Mouse (Mus musculus) embryonic facial prominence, embryonic 13.5 days (tissue): Measurements from ENCODE around the gene Cd302. TPM values are rescaled to one million over a fixed set of nuclear protein-coding genes. Genes with fewer than 3 reads are reported as not detected.

Experiments
- ATAC-seq: fragments of 200-750 bp; cut with Nextera tagmentation; 2 replicates; pipeline ENCODE4 v1.8.0; 2017; ENCODE audit warnings: low read depth; ENCODE audit not compliant: insufficient number of reproducible peaks, insufficient read depth, low FRiP score, low TSS enrichment
- H3K27ac ChIP-seq: fragments of 300-500 bp; sonication (generic); 2 replicates; pipeline ENCODE4 v1.5.1; 2015; ENCODE audit warnings: moderate library complexity, mild to moderate bottlenecking, inconsistent platforms
- H3K27me3 ChIP-seq: fragments of 300-500 bp; sonication (generic); 2 replicates; pipeline ENCODE4 v1.6.1; 2015; ENCODE audit warnings: mild to moderate bottlenecking, inconsistent platforms
- H3K36me3 ChIP-seq: fragments of 300-500 bp; sonication (generic); 2 replicates; pipeline ENCODE4 v1.6.1; 2015; ENCODE audit warnings: mild to moderate bottlenecking, inconsistent platforms
- H3K4me1 ChIP-seq: fragments of 300-500 bp; sonication (generic); 2 replicates; pipeline ENCODE4 v1.6.1; 2015; ENCODE audit warnings: inconsistent platforms
- H3K4me2 ChIP-seq: fragments of 300-500 bp; sonication (generic); 2 replicates; pipeline ENCODE4 v1.6.1; 2015; ENCODE audit warnings: moderate library complexity, mild to moderate bottlenecking, inconsistent platforms
- H3K4me3 ChIP-seq: fragments of 300-500 bp; sonication (generic); 2 replicates; pipeline ENCODE4 v1.5.1; 2015; ENCODE audit warnings: mild to moderate bottlenecking, inconsistent platforms
- H3K9ac ChIP-seq: fragments of 300-500 bp; sonication (generic); 2 replicates; pipeline ENCODE4 v1.6.1; 2015; ENCODE audit warnings: mild to moderate bottlenecking, inconsistent platforms
- H3K9me3 ChIP-seq: fragments of 300-500 bp; sonication (generic); 2 replicates; pipeline ENCODE4 v1.6.1; 2016; ENCODE audit warnings: inconsistent platforms
- WGBS: fragments of 180-500 bp; shearing (Covaris S2); methylation state at CpG from one replicate; pipeline ENCODE4 v1.1.7; 2015; ENCODE audit warnings: mixed read lengths; 5-methylcytosine and 5-hydroxymethylcytosine counted together
- polyA plus RNA-seq: library from polyadenylated mRNA; unstranded; fragments of >200 nt; fragmentation: Nextera tagmentation; extraction: Ambion mirVana; gene quantifications from 2 replicates; pipeline ENCODE4 v1.2.1, GENCODE M21; 2015

Cd302 gene
- polyA plus RNA-seq, 1 experiment from 2014 or later = 55.0 TPM

DNA sequence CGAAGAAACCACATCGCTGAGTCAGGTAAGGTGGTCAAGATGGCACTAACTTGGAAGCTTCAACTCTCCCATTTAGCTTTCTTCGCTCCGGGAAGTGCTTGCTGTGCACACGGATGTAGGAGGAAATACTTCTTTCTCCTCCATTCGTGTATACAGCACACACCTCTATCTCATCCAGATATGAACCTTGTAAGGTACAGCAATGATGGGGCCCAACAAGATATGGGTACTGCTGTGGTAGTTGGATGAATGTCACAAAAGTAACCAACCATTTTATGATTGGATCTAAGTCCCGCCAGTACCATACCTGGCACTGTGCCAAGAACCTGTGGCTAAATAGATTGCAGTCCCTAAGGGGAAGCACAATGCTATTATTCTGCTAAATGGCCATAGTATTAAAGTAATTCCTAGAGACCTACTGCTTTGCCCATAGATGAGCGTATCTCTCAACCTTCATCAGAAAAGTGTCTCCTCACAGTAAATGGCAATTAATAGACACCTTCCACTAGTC, 874 bp upstream of the Cd302 start:
- ATAC-seq = no peak
- H3K36me3 ChIP-seq = no peaks in the 10 kb centered on the region
- H3K27ac ChIP-seq = no peak overlapping the region
- no peaks in the 10 kb centered on the region for H3K27me3 ChIP-seq
- H3K9me3 ChIP-seq = no peaks in the 10 kb centered on the region
- 86% methylated on average over 8 of the region's 8 CpGs for WGBS
- H3K4me3 ChIP-seq = no peak overlapping the region
- peaks cover 15% of the 10 kb centered on the region for H3K4me1 ChIP-seq
- no peak overlapping the region for H3K9ac ChIP-seq
- no peak overlapping the region for H3K4me2 ChIP-seq

DNA sequence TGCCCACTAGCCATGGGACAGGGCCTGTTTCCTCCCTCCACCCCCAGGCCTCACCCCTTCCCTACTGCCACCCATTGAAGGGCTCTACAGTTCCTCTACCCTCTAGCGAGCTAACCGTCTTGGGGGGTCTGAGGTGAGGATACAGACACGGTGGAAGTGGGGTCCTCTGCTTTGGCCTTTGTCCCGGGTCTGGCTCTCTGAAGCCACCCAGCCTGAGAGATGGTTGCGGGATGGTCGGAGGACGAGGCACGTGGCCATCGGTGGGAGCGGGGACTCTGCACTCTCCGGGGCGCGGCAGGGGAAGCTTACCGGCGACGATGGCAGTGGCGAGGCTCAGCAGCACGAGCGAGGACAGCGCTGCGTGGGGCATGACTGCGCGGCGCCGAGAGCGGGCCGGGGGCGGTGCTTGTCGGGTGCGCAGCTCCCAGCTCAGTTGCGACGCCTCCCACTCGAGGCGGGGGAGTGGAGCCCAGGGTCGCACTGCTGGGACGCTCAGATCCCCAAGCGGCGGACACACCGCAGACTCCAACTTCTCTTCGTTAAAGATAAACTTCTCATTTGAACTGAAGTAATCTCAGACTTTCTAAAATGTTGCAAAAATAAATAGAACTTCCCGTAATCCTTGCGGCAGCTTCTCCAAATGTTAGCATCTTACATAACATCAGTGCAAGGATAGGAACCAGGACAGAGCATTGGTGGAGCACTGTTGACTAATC, 379 bp downstream of the Cd302 start:
- peak overlapping the region; percentile 72 for H3K27ac ChIP-seq

DNA sequence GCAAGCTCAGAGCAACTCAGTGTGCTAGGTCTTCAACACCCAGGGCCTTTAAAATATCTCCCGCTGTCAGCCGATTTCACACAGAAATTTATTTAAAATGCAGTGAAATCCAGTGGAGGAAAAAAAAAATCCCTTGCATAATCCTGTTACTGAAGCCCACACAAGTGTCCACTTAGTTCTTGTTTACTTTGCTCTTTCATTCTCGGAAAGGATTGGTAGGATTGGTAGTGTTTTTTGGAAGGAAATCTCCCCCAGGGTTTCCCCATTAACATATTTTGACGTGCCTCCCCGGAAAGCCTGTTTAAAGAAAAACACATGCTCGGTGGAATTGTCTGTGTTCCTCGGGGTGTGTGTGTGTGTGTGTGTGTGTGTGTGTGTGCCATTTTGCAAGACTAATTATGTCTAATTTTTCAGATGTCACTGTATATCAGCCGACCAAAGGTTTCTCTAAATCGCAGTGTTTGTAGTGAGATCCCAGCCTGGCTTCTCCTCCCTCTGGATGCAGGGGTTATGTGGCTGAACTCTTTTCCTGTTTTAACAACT, 1.0 kb downstream of the Cd302 start:
- H3K27ac ChIP-seq = peak overlapping the region; percentile 72
- H3K9me3 ChIP-seq = no peaks in the 10 kb centered on the region
- peak overlapping the region; percentile 59 for H3K4me3 ChIP-seq
- ATAC-seq = no peak; the same call in 1 of the 2 replicates
- WGBS = 2% methylated on average over 9 of the region's 9 CpGs
- peak overlapping the region; percentile 77 for H3K9ac ChIP-seq
- peak overlapping the region; percentile 95 for H3K4me2 ChIP-seq
- peaks cover 15% of the 10 kb centered on the region for H3K4me1 ChIP-seq
- H3K36me3 ChIP-seq = peaks cover 1% of the 10 kb centered on the region; the same call in 1 of the 2 replicates
- no peaks in the 10 kb centered on the region for H3K27me3 ChIP-seq

More for the DNA sequence above, 379 bp downstream of the Cd302 start:
- peak; percentile 82 for ATAC-seq
- Histone ChIP-seq H3K4me1 (peaks cover 15% of the 10 kb centered on the region), H3K36me3 (no peaks in the 10 kb centered on the region), H3K4me3 (peak overlapping the region; percentile 59), H3K9ac (peak overlapping the region; percentile 77), H3K27me3 (no peaks in the 10 kb centered on the region), H3K9me3 (no peaks in the 10 kb centered on the region), H3K4me2 (peak overlapping the region; percentile 95)
- under 1% methylated on average over 42 of the region's 42 CpGs for WGBS

DNA sequence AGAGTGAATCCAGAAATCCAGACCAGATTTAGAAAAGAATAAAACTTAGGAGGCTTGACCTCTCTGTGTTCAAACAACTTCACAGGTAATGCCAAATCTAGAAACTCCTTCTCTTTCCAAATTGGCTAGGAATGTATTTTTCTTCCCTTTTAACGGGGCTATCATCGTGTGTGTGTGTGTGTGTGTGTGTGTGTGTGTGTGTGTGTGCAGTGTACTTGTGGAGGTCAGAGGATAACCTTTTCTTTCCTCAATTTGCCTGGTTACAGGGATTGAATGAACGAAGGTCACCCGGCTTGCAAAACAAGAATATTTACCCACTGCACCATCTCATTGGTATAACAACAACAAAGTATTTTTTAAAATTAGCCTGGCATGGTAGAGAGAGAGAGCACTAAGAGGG, 1.7 kb downstream of the Cd302 start:
- Histone ChIP-seq H3K4me1 (peaks cover 15% of the 10 kb centered on the region), H3K27ac (0 out of 2 replicates have a peak overlapping the region, but pooled peaks have one; percentile 72), H3K9ac (peak overlapping the region; percentile 77; the same call in 1 of the 2 replicates), H3K4me2 (peak overlapping the region; percentile 95), H3K36me3 (peaks cover 5% of the 10 kb centered on the region; the same call in 1 of the 2 replicates), H3K27me3 (no peaks in the 10 kb centered on the region), H3K9me3 (no peaks in the 10 kb centered on the region), H3K4me3 (peak overlapping the region; percentile 59)
- WGBS = 77% methylated on average over 4 of the region's 4 CpGs
- ATAC-seq = no peak

DNA sequence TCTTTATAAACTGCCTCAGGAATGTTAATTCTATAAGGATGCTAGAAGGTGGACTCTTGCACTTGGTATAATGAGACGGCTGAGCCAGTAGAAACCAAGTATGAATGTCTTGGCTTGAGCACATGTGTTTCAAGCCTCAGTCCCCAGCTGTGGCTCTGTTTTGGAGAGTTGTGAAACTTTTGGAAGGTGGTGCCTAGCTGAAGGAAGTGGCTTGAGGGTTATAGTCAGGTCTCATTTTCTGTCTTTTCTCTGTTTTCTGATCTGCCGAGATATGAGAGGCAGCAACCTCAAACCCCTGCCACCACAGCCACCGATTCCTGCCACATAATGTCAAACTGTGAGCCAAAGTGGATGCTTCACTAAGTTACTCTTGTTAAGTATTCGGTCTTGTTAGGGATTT, 5.7 kb downstream of the Cd302 start:
- no peak for ATAC-seq
- 95% methylated on average over 4 of the region's 4 CpGs for WGBS
- Histone ChIP-seq H3K27me3 (no peaks in the 10 kb centered on the region), H3K4me3 (no peak overlapping the region), H3K9me3 (no peaks in the 10 kb centered on the region), H3K36me3 (peaks cover 9% of the 10 kb centered on the region), H3K9ac (no peak overlapping the region), H3K4me1 (peaks cover 15% of the 10 kb centered on the region), H3K4me2 (no peak overlapping the region), H3K27ac (no peak overlapping the region)

DNA sequence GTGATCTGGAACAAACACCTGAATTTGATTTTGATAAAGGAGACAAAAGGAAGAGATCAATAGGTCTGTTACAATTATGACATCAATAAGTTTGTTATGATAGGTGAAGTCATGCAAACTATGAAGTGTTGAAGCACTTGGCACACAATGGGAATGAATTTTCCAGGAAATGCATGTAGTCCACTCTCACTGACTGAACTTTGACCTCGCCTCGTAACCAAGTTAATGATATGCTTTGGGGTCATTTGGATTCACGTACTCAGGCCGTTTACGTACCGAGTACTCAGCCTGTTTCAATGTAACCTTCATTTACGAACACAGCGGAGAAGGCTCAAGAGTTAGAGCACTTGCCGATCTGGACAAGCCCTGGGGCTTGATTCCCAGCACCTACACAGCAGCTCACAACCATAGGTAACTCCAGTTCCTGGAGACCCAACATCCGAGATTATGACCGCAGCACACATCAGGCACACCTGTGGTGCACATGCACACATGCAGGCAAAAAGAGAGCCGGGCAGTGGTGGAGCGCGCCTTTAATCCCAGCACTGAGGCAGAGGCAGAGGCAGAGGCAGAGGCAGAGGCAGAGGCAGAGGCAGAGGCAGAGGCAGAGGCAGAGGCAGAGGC, 14.3 kb downstream of the Cd302 start:
- Histone ChIP-seq H3K4me1 (peaks cover 15% of the 10 kb centered on the region), H3K4me3 (no peak overlapping the region), H3K9me3 (no peaks in the 10 kb centered on the region), H3K4me2 (no peak overlapping the region), H3K27ac (no peak overlapping the region), H3K36me3 (peaks cover 22% of the 10 kb centered on the region), H3K27me3 (no peaks in the 10 kb centered on the region), H3K9ac (no peak overlapping the region)
- 90% methylated on average over 14 of the region's 14 CpGs for WGBS
- no peak for ATAC-seq

DNA sequence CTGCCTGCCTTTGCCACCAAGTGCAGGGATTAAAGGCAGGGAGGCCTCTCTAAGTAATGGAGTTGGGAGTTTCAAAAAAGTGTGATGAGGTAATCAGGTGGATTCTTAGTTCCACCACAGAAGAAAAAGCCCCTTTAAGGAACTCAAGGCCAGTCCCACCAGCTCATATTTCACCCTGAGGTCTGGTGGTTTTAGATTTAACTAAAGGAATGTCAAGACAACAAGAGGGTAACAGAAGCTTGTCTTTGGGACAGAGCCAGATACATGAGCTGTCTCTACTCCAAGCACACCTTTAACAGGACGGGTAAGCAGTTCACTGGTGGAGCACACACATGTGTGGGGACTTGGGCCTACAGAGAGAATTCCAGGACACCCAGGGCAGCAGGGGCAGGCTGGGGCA, 16.7 kb downstream of the Cd302 start:
- peak; percentile 64; the same call in 1 of the 2 replicates for ATAC-seq
- H3K4me2 ChIP-seq = no peak overlapping the region
- WGBS = 18% methylated on average over 1 of the region's 1 CpGs
- no peaks in the 10 kb centered on the region for H3K27me3 ChIP-seq
- peak overlapping the region; percentile 62 for H3K27ac ChIP-seq
- H3K9ac ChIP-seq = no peak overlapping the region
- H3K4me1 ChIP-seq = peaks cover 15% of the 10 kb centered on the region
- H3K9me3 ChIP-seq = no peaks in the 10 kb centered on the region
- no peak overlapping the region for H3K4me3 ChIP-seq
- H3K36me3 ChIP-seq = peaks cover 21% of the 10 kb centered on the region

DNA sequence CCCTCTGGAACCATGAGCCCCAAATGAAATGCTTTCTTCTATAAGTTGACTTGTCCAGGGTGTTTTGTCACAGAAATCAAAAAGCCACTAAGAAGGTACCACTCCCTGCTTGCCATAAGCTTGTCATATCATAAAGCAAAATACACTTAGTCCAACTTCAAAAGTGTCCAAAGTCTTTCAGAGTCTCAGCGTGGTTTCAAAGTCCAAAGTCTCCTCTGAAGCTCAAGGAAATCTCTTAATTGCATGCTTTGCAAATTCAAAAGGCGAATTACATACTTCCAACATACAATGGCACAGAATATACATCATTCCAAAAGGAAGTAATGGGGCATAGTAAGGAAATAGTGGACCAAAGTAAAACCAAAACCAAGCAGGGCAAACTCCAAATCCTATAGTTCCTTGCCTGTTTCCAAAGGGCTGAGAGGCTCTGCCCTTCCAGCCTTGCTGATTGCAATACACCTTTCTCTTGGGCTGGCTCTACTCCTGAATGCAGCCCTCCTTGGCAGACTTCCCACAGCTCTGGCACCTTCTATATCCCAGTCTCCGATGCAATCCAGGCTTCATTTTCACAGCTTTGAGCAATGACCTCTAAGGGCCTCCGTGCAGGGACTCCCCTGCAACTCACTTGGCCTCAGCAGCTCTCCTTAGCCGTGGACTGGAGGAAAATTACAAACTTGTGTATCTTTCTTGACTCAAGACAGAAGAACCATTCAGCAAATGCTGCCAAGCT, 23.5 kb downstream of the Cd302 start:
- Histone ChIP-seq H3K4me3 (no peak overlapping the region), H3K9ac (no peak overlapping the region), H3K9me3 (no peaks in the 10 kb centered on the region), H3K4me2 (no peak overlapping the region), H3K4me1 (no peaks in the 10 kb centered on the region), H3K27me3 (no peaks in the 10 kb centered on the region), H3K27ac (no peak overlapping the region), H3K36me3 (peaks cover 34% of the 10 kb centered on the region)
- whole genome bisulfite sequencing = 84% methylated on average over 5 of the region's 5 CpGs
- no peak for ATAC-seq

DNA sequence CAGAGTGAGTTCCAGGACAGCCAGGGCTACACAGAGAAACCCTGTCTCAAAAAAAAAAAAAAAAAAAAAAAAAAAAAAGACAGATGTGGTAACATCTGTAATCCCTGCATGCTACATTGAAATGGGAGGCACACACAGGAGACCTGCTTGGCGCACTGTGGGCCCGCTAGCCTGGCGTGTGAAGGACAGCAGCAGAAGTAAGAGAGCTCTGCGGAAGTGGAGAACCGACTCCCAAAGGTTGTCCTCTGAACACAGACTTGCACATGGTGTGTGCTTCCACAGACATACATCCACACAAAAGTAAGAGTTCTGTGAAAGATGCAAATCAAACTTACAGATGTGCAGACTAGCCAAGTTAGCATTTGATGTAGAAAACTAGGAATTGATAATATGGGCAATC, 25.1 kb downstream of the Cd302 start:
- peaks cover 45% of the 10 kb centered on the region for H3K36me3 ChIP-seq
- no peaks in the 10 kb centered on the region for H3K4me1 ChIP-seq
- no peaks in the 10 kb centered on the region for H3K9me3 ChIP-seq
- H3K9ac ChIP-seq = no peak overlapping the region
- no peaks in the 10 kb centered on the region for H3K27me3 ChIP-seq
- 97% methylated on average over 5 of the region's 5 CpGs for WGBS
- ATAC-seq = no peak
- H3K4me3 ChIP-seq = no peak overlapping the region
- no peak overlapping the region for H3K27ac ChIP-seq
- no peak overlapping the region for H3K4me2 ChIP-seq

DNA sequence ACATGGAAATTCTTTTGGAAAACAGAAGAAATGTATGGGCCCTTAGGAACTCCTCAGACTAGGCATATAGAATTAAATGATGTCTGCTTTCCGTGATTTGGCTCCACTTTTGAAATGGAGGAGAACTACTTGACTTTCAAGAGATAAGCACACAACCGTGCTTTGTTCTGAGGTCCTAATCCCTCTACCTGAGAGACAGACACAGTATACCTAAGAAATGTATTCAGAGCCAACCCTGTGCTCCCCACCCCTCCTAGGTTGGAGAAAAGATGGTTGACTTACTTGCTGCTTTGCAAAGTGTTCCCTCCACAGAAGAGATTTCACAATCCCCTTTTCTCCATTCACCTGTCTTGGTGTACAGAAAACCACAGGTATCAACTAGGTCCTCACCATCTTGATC, 27.5 kb downstream of the Cd302 start:
- Histone ChIP-seq H3K4me3 (no peak overlapping the region), H3K27ac (no peak overlapping the region), H3K9me3 (no peaks in the 10 kb centered on the region), H3K4me1 (no peaks in the 10 kb centered on the region), H3K4me2 (no peak overlapping the region), H3K27me3 (no peaks in the 10 kb centered on the region), H3K9ac (no peak overlapping the region), H3K36me3 (peaks cover 50% of the 10 kb centered on the region)
- ATAC-seq = no peak
- WGBS = 78% methylated on average over 2 of the region's 2 CpGs

DNA sequence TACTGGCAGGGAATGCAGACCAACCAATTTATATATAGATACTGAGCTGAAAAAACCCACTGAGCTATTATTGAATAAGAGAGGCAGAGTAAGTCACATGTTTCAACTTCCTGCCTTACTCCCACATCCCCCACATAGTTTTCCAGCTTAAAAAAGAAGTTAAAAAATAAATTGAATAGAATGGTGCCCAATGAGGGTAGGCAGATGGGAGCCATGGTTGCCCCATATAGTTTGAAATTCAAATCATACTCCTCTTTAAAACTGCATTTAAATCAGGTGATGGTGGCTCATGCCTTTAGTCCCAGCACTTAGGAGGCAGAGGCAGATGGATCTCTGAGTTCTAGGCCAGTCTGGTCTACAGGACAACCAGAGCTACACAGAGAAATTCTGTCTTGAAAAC, 30.8 kb downstream of the Cd302 start:
- Histone ChIP-seq H3K4me3 (no peak overlapping the region), H3K9me3 (no peaks in the 10 kb centered on the region), H3K36me3 (peaks cover 54% of the 10 kb centered on the region), H3K4me2 (no peak overlapping the region), H3K27me3 (no peaks in the 10 kb centered on the region), H3K9ac (no peak overlapping the region), H3K27ac (no peak overlapping the region), H3K4me1 (no peaks in the 10 kb centered on the region)
- ATAC-seq = no peak
